Mouse (Mus musculus) gastrocnemius, adult 8-10 months (tissue): Measurements from ENCODE around the gene Gucy2c. TPM values are rescaled to one million over a fixed set of nuclear protein-coding genes. Genes with fewer than 3 reads are reported as not detected.
A peak's percentile ranks its signal among the peaks of the same experiment; 100 is the strongest.

Source experiments
- DNase-seq, 2 experiments: peaks; one replicate each; pipeline ENCODE4 v3.0.0; 2022; ENCODE audit warnings: low spot score in 2 of 2
- total RNA-seq, 4 experiments: library from RNA; stranded (reverse); gene quantifications; 2 replicates each; pipeline ENCODE4 v1.2.4; 2022

Gucy2c gene
- not detected for total RNA-seq

GRCm38 (mm10) chr6:136781377-136781986, at the start of gene Gucy2c:
Gucy2c (minus strand) TSS chr6:136781765.
- no peak for DNase-seq

- no peak for DNase-seq
Observed at GRCm38 (mm10) chr6:136828681-136829080, 47.1 kb upstream of the Gucy2c start.

- peak; percentile 92 to 96 for DNase-seq
Observed at GRCm38 (mm10) chr6:136827881-136828561, 46.5 kb upstream of the Gucy2c start, which contains the start of gene Wbp11. Wbp11 (minus strand) TSS chr6:136828233.

GRCm38 (mm10) chr6:136827516-136827880, 45.9 kb upstream of the Gucy2c start, which contains the start of gene BC049715:
BC049715 (plus strand) TSS chr6:136827626.
- no peak for DNase-seq

GRCm38 (mm10) chr6:136827116-136827515, 45.6 kb upstream of the Gucy2c start:
- no peak for DNase-seq

GRCm38 (mm10) chr6:136824987-136825386, 43.4 kb upstream of the Gucy2c start:
- DNase-seq: no peak

GRCm38 (mm10) chr6:136821086-136821485, 39.5 kb upstream of the Gucy2c start:
- no peak for DNase-seq

- DNase-seq: no peak
Observed at GRCm38 (mm10) chr6:136820381-136820780, 38.8 kb upstream of the Gucy2c start.

- no peak for DNase-seq
Observed at GRCm38 (mm10) chr6:136817549-136817948, 36.0 kb upstream of the Gucy2c start.

- DNase-seq: no peak
Observed at GRCm38 (mm10) chr6:136816826-136817225, 35.3 kb upstream of the Gucy2c start.

GRCm38 (mm10) chr6:136815381-136815780, 33.8 kb upstream of the Gucy2c start:
- no peak for DNase-seq

- DNase-seq: no peak
Observed at GRCm38 (mm10) chr6:136813117-136813516, 31.6 kb upstream of the Gucy2c start.

GRCm38 (mm10) chr6:136811196-136811595, 29.6 kb upstream of the Gucy2c start:
- no peak for DNase-seq

- no peak for DNase-seq
Observed at GRCm38 (mm10) chr6:136809673-136810072, 28.1 kb upstream of the Gucy2c start.

- no peak for DNase-seq
Observed at GRCm38 (mm10) chr6:136809077-136809476, 27.5 kb upstream of the Gucy2c start.

GRCm38 (mm10) chr6:136808631-136809046, 27.1 kb upstream of the Gucy2c start:
- DNase-seq: no peak

GRCm38 (mm10) chr6:136808014-136808417, 26.5 kb upstream of the Gucy2c start, which contains the start of gene H2afj:
H2afj (plus strand) TSS chr6:136808244.
- peak; percentile 95 to 96 for DNase-seq

- no peak for DNase-seq
Observed at GRCm38 (mm10) chr6:136807395-136808013, 25.9 kb upstream of the Gucy2c start.

- no peak for DNase-seq
Observed at GRCm38 (mm10) chr6:136806819-136807218, 25.3 kb upstream of the Gucy2c start.

GRCm38 (mm10) chr6:136805409-136805775, 23.8 kb upstream of the Gucy2c start:
- DNase-seq: no peak

- DNase-seq: no peak
Observed at GRCm38 (mm10) chr6:136804705-136805408, 23.3 kb upstream of the Gucy2c start.
